ENCODE assay signal across 8 mouse cellular contexts in the genomic region with DNA sequence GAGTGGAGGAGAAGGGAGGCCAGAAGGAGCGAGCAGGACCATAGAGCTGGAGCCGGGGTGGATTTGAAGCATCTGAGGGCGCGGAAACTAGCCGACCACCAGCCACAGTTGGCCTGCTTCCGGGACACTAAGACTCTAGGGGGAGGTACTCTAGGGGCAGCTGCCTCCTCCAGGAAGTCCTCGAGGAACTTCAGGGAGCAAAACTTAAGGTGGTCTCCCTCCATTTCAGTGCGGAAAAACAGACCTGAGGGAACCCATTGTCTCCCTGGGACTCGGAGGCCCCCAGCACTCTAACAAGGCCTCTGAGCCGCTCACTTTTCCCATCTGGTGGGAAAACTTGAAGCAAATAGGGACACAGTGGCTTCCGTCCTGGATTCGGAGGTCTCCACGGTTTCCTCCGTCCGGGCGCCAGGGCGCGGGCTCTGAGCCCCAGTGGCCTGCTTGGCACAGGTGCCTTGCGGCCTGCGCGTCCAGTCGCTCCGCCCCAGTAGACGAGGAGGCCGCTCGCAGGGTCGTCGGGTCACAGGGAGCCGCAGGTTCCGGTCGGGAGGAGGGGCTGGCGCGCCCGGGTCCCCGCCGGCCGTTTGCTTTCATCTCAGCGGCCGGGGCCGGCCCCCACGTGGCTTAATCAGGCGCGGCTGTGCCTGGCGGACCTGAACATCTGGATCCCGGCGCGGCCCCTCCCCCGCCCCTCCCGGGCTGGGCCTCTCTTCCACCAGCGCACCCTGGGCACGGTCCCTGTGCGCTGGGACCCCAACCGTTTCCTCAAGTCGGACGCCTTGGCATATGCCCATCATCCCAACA. TPM values are rescaled to one million over a fixed set of nuclear protein-coding genes. Genes with fewer than 3 reads are reported as not detected.
DNase-seq lines count a peak whose midpoint lies in the region; ATAC-seq lines count a peak whose summit lies in the region.

No protein-coding gene starts in this region.

- peaks cover 31% of the 10 kb centered on the region for H3K4me1 ChIP-seq in hindbrain, embryonic 16.5 days (ENCODE audit: control insufficient read depth, insufficient read depth, low read depth, low read length)
- peaks cover 26% of the 10 kb centered on the region for H3K4me1 ChIP-seq in liver, embryonic 15.5 days (replicated peaks)
- H3K4me1 ChIP-seq in neural tube, embryonic 12.5 days = peaks cover 37% of the 10 kb centered on the region

- H3K9me3 ChIP-seq in hindbrain, embryonic 16.5 days (ENCODE audit: control insufficient read depth, low read length) = no peaks in the 10 kb centered on the region
- no peaks in the 10 kb centered on the region for H3K9me3 ChIP-seq in liver, embryonic 15.5 days (replicated peaks)
- H3K9me3 ChIP-seq in neural tube, embryonic 12.5 days = no peaks in the 10 kb centered on the region

- peaks cover 53% of the 10 kb centered on the region for H3K27me3 ChIP-seq in hindbrain, embryonic 16.5 days (replicated peaks; ENCODE audit: control insufficient read depth, insufficient read depth, low read length)
- H3K27me3 ChIP-seq in liver, embryonic 15.5 days = peaks cover 100% of the 10 kb centered on the region
- peaks cover 98% of the 10 kb centered on the region for H3K27me3 ChIP-seq in neural tube, embryonic 12.5 days (replicated peaks)

- peak overlapping the region; percentile 72 for H3K4me2 ChIP-seq in hindbrain, embryonic 16.5 days (ENCODE audit: low read length)
- H3K4me2 ChIP-seq in liver, embryonic 15.5 days = peak overlapping the region; percentile 54
- peak overlapping the region; percentile 66 for H3K4me2 ChIP-seq in neural tube, embryonic 12.5 days (replicated peaks)

- H3K27ac ChIP-seq in hindbrain, embryonic 16.5 days (ENCODE audit: low read depth, low read length) = no peak overlapping the region
- H3K27ac ChIP-seq in liver, embryonic 15.5 days (replicated peaks) = no peak overlapping the region
- H3K27ac ChIP-seq in neural tube, embryonic 12.5 days = no peak overlapping the region

- ATAC-seq in common myeloid progenitor, adult 5-6 weeks (replicated peaks; ENCODE audit: low read depth, poor library complexity, severe bottlenecking) = peak; percentile 27
- no peak for ATAC-seq in hindbrain, embryonic 16.5 days
- ATAC-seq in liver, embryonic 15.5 days (ENCODE audit: insufficient read depth) = no peak
- peak; percentile 2; the same call in 1 of the 2 replicates for ATAC-seq in neural tube, embryonic 12.5 days (ENCODE audit: low FRiP score, low read depth)

- DNase-seq in cerebellum, postnatal 25 days = peak; percentile 62 to 72
- DNase-seq in cerebellum, adult 11-12 months = no peak
- DNase-seq in layer of hippocampus, adult 9-11 months = no peak
- no peak for DNase-seq in ovary, postnatal 14 days (ENCODE audit: low spot score)

- 2% methylated on average over 50 of the region's 55 CpGs for WGBS in hindbrain, embryonic 16.5 days
- 3% methylated on average over 55 of the region's 55 CpGs for WGBS in liver, embryonic 15.5 days (ENCODE audit: insufficient replicate concordance)
- 3% methylated on average over 55 of the region's 55 CpGs for WGBS in neural tube, embryonic 12.5 days

- peaks cover 6% of the 10 kb centered on the region; the same call in 1 of the 2 replicates for H3K36me3 ChIP-seq in hindbrain, embryonic 16.5 days (ENCODE audit: control insufficient read depth, insufficient read depth, low read length)
- H3K36me3 ChIP-seq in liver, embryonic 15.5 days (replicated peaks) = no peaks in the 10 kb centered on the region
- no peaks in the 10 kb centered on the region for H3K36me3 ChIP-seq in neural tube, embryonic 12.5 days

- H3K9ac ChIP-seq in hindbrain, embryonic 16.5 days (ENCODE audit: low read depth, low read length) = peak overlapping the region; percentile 54
- no peak overlapping the region for H3K9ac ChIP-seq in liver, embryonic 15.5 days
- peak overlapping the region; percentile 1; the same call in 1 of the 2 replicates for H3K9ac ChIP-seq in neural tube, embryonic 12.5 days

- peak overlapping the region; percentile 32 for H3K4me3 ChIP-seq in hindbrain, embryonic 16.5 days (ENCODE audit: low read length)
- H3K4me3 ChIP-seq in liver, embryonic 15.5 days (replicated peaks) = peak overlapping the region; percentile 22
- H3K4me3 ChIP-seq in neural tube, embryonic 12.5 days = peak overlapping the region; percentile 27

RNA-seq across cellular contexts. Expression of gene Tmem59l, which starts 1.0 kb away (rescaled TPM):
- total RNA-seq in common myeloid progenitor, adult 5-6 weeks (2017) = not detected in 2 replicates
- polyA plus RNA-seq in hindbrain, embryonic 16.5 days (2015; fragmentation: Nextera tagmentation; extraction: Ambion mirVana) = 164 and 190 TPM in 2 replicates
- not detected in 2 replicates for polyA plus RNA-seq in liver, embryonic 15.5 days (2015; fragmentation: Nextera tagmentation; extraction: Ambion mirVana)
- 37.9 and 38.3 TPM in 2 replicates for polyA plus RNA-seq in neural tube, embryonic 12.5 days (2016; fragmentation: Nextera tagmentation; extraction: Ambion mirVana)

RNA-seq across cellular contexts. Expression of gene Crlf1, which starts 4.8 kb away (rescaled TPM):
- total RNA-seq in common myeloid progenitor, adult 5-6 weeks (2017) = not detected in 2 replicates
- 9.3 and 15.5 TPM in 2 replicates for polyA plus RNA-seq in hindbrain, embryonic 16.5 days (2015; fragmentation: Nextera tagmentation; extraction: Ambion mirVana)
- polyA plus RNA-seq in liver, embryonic 15.5 days (2015; fragmentation: Nextera tagmentation; extraction: Ambion mirVana) = 0.97 and 1.7 TPM in 2 replicates
- polyA plus RNA-seq in neural tube, embryonic 12.5 days (2016; fragmentation: Nextera tagmentation; extraction: Ambion mirVana) = 1.9 and 4.5 TPM in 2 replicates

RNA-seq across cellular contexts. Expression of gene Klhl26, which starts 11.4 kb away (rescaled TPM):
- 5.9 and 10.6 TPM in 2 replicates for total RNA-seq in common myeloid progenitor, adult 5-6 weeks (2017)
- 36.1 and 37.5 TPM in 2 replicates for polyA plus RNA-seq in hindbrain, embryonic 16.5 days (2015; fragmentation: Nextera tagmentation; extraction: Ambion mirVana)
- polyA plus RNA-seq in liver, embryonic 15.5 days (2015; fragmentation: Nextera tagmentation; extraction: Ambion mirVana) = 6.4 and 6.7 TPM in 2 replicates
- 20.4 and 22.5 TPM in 2 replicates for polyA plus RNA-seq in neural tube, embryonic 12.5 days (2016; fragmentation: Nextera tagmentation; extraction: Ambion mirVana)

RNA-seq across cellular contexts. Expression of gene Rex1bd, which starts 18.4 kb away (rescaled TPM):
- 50.1 and 56.4 TPM in 2 replicates for total RNA-seq in common myeloid progenitor, adult 5-6 weeks (2017)
- polyA plus RNA-seq in hindbrain, embryonic 16.5 days (2015; fragmentation: Nextera tagmentation; extraction: Ambion mirVana) = 173 and 192 TPM in 2 replicates
- polyA plus RNA-seq in liver, embryonic 15.5 days (2015; fragmentation: Nextera tagmentation; extraction: Ambion mirVana) = 58.0 and 60.5 TPM in 2 replicates
- 123 and 135 TPM in 2 replicates for polyA plus RNA-seq in neural tube, embryonic 12.5 days (2016; fragmentation: Nextera tagmentation; extraction: Ambion mirVana)

RNA-seq across cellular contexts. Expression of gene Uba52, which starts 22.4 kb away (rescaled TPM):
- total RNA-seq in common myeloid progenitor, adult 5-6 weeks (2017) = 3,128 and 4,626 TPM in 2 replicates
- 576 and 598 TPM in 2 replicates for polyA plus RNA-seq in hindbrain, embryonic 16.5 days (2015; fragmentation: Nextera tagmentation; extraction: Ambion mirVana)
- polyA plus RNA-seq in liver, embryonic 15.5 days (2015; fragmentation: Nextera tagmentation; extraction: Ambion mirVana) = 466 and 562 TPM in 2 replicates
- 766 and 781 TPM in 2 replicates for polyA plus RNA-seq in neural tube, embryonic 12.5 days (2016; fragmentation: Nextera tagmentation; extraction: Ambion mirVana)

Comparison
In these comparisons a context has a peak if more than half of its experiments do, and no peak if none do; other contexts are left out.
1. DNase-seq: peak in cerebellum, postnatal 25 days (2 of 2); none in cerebellum, adult 11-12 months (single experiment), layer of hippocampus, adult 9-11 months (single experiment) and ovary, postnatal 14 days (single experiment).
2. ATAC-seq: peak in common myeloid progenitor, adult 5-6 weeks (single experiment) and neural tube, embryonic 12.5 days (single experiment); none in hindbrain, embryonic 16.5 days (single experiment) and liver, embryonic 15.5 days (single experiment).
3. RNA of gene Tmem59l, which starts 1.0 kb away (polyA plus RNA-seq): 164 to 190 TPM in hindbrain, embryonic 16.5 days and 37.9 to 38.3 TPM in neural tube, embryonic 12.5 days; not detected in liver, embryonic 15.5 days; every median in the first group is over 10 times any median in the second.
4. Peak in every context shown above with its lines, with median percentiles within 50 percentile points of each other: H3K4me2 ChIP-seq and H3K4me3 ChIP-seq.